Mouse (Mus musculus) pancreas, adult 10 weeks (tissue): ENCODE measurements around the gene Cd99l2. TPM values are rescaled to one million over a fixed set of nuclear protein-coding genes. Genes with fewer than 3 reads are reported as not detected.

Experiments
- polyA plus RNA-seq: library from polyadenylated mRNA; stranded (reverse); fragments of 350-450 nt; fragmentation: Illumina TruSeq; extraction: RNeasy Lipid Tissue Mini Kit (QIAGEN cat#74804); gene quantifications from one replicate; pipeline ENCODE4 v1.2.3, GENCODE M21; 2015; ENCODE audit warnings: low read depth, low replicate concordance; ENCODE audit not compliant: insufficient read depth

Gene Cd99l2
- polyA plus RNA-seq: 6.6 TPM

DNA sequence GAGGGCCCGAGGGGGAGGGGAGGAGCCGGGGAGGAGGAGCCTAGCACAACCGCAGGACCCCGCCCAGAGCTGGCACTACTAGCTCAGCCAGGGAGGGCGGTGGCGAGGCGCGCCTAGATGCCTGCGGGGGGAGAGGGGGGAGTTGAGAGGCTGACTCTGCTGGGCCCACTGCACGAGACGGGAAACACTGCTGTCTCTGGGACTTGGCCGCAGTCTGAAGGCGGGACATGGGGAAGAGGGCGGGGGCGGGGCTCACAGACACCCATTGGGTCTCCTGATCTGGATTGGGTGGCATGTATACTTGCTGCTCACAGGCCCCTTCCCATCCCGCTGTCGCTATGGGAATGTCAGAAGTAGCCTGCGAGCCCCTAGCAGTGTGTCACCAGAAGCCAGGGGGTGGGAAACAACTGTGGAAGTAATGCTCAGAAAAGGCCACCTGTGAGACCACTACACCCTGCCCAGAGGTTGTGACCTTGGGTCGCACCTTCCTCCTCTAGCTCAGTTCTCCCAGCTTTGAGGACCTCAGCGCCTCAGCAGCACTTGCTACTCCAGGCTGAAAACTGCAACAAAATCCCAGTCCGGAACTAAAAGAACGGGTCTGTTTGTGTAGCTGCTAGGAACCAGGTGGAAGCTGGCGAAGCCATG, at the start of gene Cd99l2:
Gene Cd99l2, minus strand, starts transcription at position 216 of the 645 bp plus-strand sequence.

Other genes with a start within 250 kb of the Cd99l2 start
- gene Mtmr1, start 128.1 kb downstream of the Cd99l2 start, polyA plus RNA-seq: 4.1 TPM
- 4.2 TPM for gene Hmgb3, start 63.1 kb upstream of the Cd99l2 start, polyA plus RNA-seq
- not detected for gene Gpr50, start 170.8 kb upstream of the Cd99l2 start, polyA plus RNA-seq